Mouse (Mus musculus): ENCODE measurements around the gene Synpo2.

The Synpo2 gene

DNA sequence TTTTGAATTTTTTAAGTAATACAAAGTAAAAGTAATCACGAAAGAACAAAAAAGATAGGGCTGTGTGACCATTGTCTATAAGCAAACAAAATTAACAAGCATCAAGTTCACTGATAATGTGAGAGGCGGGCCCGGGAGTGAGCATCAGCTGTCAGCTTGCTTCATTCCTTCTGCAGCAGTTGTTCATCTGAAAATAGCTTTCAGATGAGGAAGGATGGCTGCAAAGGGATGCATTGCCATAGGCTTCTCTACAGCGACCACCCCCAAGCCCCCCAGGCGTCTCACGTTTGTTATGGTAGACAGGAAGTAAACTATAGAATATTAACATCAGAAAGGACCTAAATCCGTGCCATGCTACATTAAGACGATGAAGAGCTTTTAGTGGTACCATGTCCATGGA lies 202.1 kb downstream of the Synpo2 start:
- in situ Hi-C loops (cut with MseI, MboI), result no loop called here
